Mouse (Mus musculus): ENCODE results near the gene Scaf8. TPM values are rescaled to one million over a fixed set of nuclear protein-coding genes. Genes with fewer than 3 reads are reported as not detected.

Scaf8 gene
- total RNA-seq, 2 experiments from 2014 or later, result 28.4 to 32.1 TPM

Other genes starting within 250 kb of the Scaf8 start
- gene Tiam2, start 211.6 kb downstream of the Scaf8 start, total RNA-seq (2021), result 1 to 10 TPM; 2.7 to 3.3 TPM